Mouse (Mus musculus): ENCODE measurements around the gene Ank3.

GRCm38 (mm10) chr10:69466201-69466585 is 67.6 kb downstream of the Ank3 start:
- TF ChIP-seq CTCF (IDR thresholded peaks at IDR 0.05; ENCODE audit: low read depth), result no peak
- no peak for TF ChIP-seq EP300 (IDR thresholded peaks at IDR 0.05; ENCODE audit: low read depth)
